Mouse (Mus musculus) heart, embryonic 10.5 days (tissue): Measurements from ENCODE around the gene Mical3. TPM values are rescaled to one million over a fixed set of nuclear protein-coding genes. Genes with fewer than 3 reads are reported as not detected.
A peak's percentile ranks its signal among the peaks of the same experiment; 100 is the strongest.
"Not testable (repeated sequence)": the region's sequence is repeated elsewhere in the genome, so short reads cannot be mapped to it uniquely, and the experiment has no call there.

ENCODE experiments used
- DNase-seq: peaks from one replicate; pipeline ENCODE4 v3.0.0-alpha.2; 2017; ENCODE audit warnings: low spot score
- H3K27ac ChIP-seq: fragments of 300-500 bp; sonication (generic); 2 replicates; pipeline ENCODE4 v1.5.1; 2016; ENCODE audit warnings: mild to moderate bottlenecking
- H3K27me3 ChIP-seq: fragments of 300-500 bp; sonication (generic); 2 replicates; pipeline ENCODE4 v1.6.1; 2016; ENCODE audit warnings: mild to moderate bottlenecking; ENCODE audit not compliant: poor library complexity, insufficient read depth, severe bottlenecking
- H3K36me3 ChIP-seq: fragments of 300-500 bp; sonication (generic); 2 replicates; pipeline ENCODE4 v1.6.1; 2016; ENCODE audit warnings: mild to moderate bottlenecking, moderate library complexity
- H3K4me1 ChIP-seq: fragments of 300-500 bp; sonication (generic); 2 replicates; pipeline ENCODE4 v1.6.1; 2016; ENCODE audit warnings: mild to moderate bottlenecking
- H3K4me3 ChIP-seq: fragments of 300-500 bp; sonication (generic); 2 replicates; pipeline ENCODE4 v1.5.1; 2016; ENCODE audit warnings: mild to moderate bottlenecking, moderate library complexity
- H3K9me3 ChIP-seq: fragments of 300-500 bp; sonication (generic); 2 replicates; pipeline ENCODE4 v1.6.1; 2016; ENCODE audit warnings: mild to moderate bottlenecking, moderate library complexity
- WGBS: fragments of 180-500 bp; shearing (Covaris S2); methylation state at CpG from one replicate; pipeline ENCODE4 v1.1.7; 2016; 5-methylcytosine and 5-hydroxymethylcytosine counted together
- polyA plus RNA-seq: library from polyadenylated mRNA; unstranded; fragments of >200 nt; fragmentation: Nextera tagmentation; extraction: Ambion mirVana; gene quantifications from 2 replicates; pipeline ENCODE4 v1.2.1, GENCODE M21; 2016

Gene Mical3
- polyA plus RNA-seq, 1 experiment from 2014 or later = 25.8 TPM

GRCm38 (mm10) chr6:120913783-120914182, 217.0 kb downstream of the Mical3 start:
- H3K4me1 ChIP-seq = peaks cover 36% of the 10 kb centered on the region
- no peaks in the 10 kb centered on the region for H3K36me3 ChIP-seq
- DNase-seq = no peak
- no peak overlapping the region for H3K27ac ChIP-seq
- H3K9me3 ChIP-seq = no peaks in the 10 kb centered on the region
- H3K27me3 ChIP-seq = peaks cover 15% of the 10 kb centered on the region
- no peak overlapping the region for H3K4me3 ChIP-seq
- WGBS = 86% methylated on average over 8 of the region's 8 CpGs

- no peak overlapping the region for H3K27ac ChIP-seq
- H3K4me3 ChIP-seq = no peak overlapping the region
- DNase-seq = no peak
- H3K4me1 ChIP-seq = peaks cover 36% of the 10 kb centered on the region
- WGBS = 53% methylated on average over 2 of the region's 2 CpGs
- no peaks in the 10 kb centered on the region for H3K36me3 ChIP-seq
- no peaks in the 10 kb centered on the region for H3K9me3 ChIP-seq
- H3K27me3 ChIP-seq = peaks cover 15% of the 10 kb centered on the region
Observed at GRCm38 (mm10) chr6:120912931-120913330, 217.9 kb downstream of the Mical3 start.

GRCm38 (mm10) chr6:120911213-120912007, 219.4 kb downstream of the Mical3 start:
- Histone ChIP-seq H3K4me3 (no peak overlapping the region), H3K27ac (no peak overlapping the region), H3K4me1 (peaks cover 33% of the 10 kb centered on the region), H3K36me3 (no peaks in the 10 kb centered on the region), H3K27me3 (peaks cover 15% of the 10 kb centered on the region), H3K9me3 (no peaks in the 10 kb centered on the region)
- DNase-seq = no peak
- 74% methylated on average over 13 of the region's 13 CpGs for WGBS

- H3K9me3 ChIP-seq = no peaks in the 10 kb centered on the region
- no peak overlapping the region for H3K4me3 ChIP-seq
- DNase-seq = no peak
- H3K27me3 ChIP-seq = no peaks in the 10 kb centered on the region
- no peaks in the 10 kb centered on the region for H3K36me3 ChIP-seq
- H3K27ac ChIP-seq = no peak overlapping the region
- 76% methylated on average over 3 of the region's 3 CpGs for WGBS
- 0 out of 2 replicates have a peak, but pooled peaks cover 14% of the 10 kb centered on the region for H3K4me1 ChIP-seq
Observed at GRCm38 (mm10) chr6:120909501-120909900, 221.3 kb downstream of the Mical3 start.

GRCm38 (mm10) chr6:120907876-120908597, 222.8 kb downstream of the Mical3 start:
- not testable (repeated sequence) for H3K27me3 ChIP-seq, H3K4me3 ChIP-seq, H3K9me3 ChIP-seq, H3K27ac ChIP-seq, DNase-seq, H3K36me3 ChIP-seq
- H3K4me1 ChIP-seq = 0 out of 2 replicates have a peak, but pooled peaks cover 15% of the 10 kb centered on the region
- WGBS = 87% methylated on average over 10 of the region's 10 CpGs

GRCm38 (mm10) chr6:120906521-120906920, 224.3 kb downstream of the Mical3 start:
- H3K9me3 ChIP-seq = no peaks in the 10 kb centered on the region
- no peaks in the 10 kb centered on the region for H3K36me3 ChIP-seq
- no peaks in the 10 kb centered on the region for H3K27me3 ChIP-seq
- no peak overlapping the region for H3K4me3 ChIP-seq
- H3K4me1 ChIP-seq = 0 out of 2 replicates have a peak, but pooled peaks cover 9% of the 10 kb centered on the region
- no peak for DNase-seq
- H3K27ac ChIP-seq = no peak overlapping the region
- 92% methylated on average over 6 of the region's 6 CpGs for WGBS

GRCm38 (mm10) chr6:120905111-120905510, 225.7 kb downstream of the Mical3 start:
- Histone ChIP-seq H3K9me3 (no peaks in the 10 kb centered on the region), H3K36me3 (no peaks in the 10 kb centered on the region), H3K4me3 (no peak overlapping the region), H3K27ac (no peak overlapping the region), H3K27me3 (no peaks in the 10 kb centered on the region), H3K4me1 (0 out of 2 replicates have a peak, but pooled peaks cover 6% of the 10 kb centered on the region)
- WGBS = 90% methylated on average over 5 of the region's 5 CpGs
- DNase-seq = no peak

GRCm38 (mm10) chr6:120903961-120904360, 226.8 kb downstream of the Mical3 start:
- Histone ChIP-seq H3K27ac (no peak overlapping the region), H3K27me3 (no peaks in the 10 kb centered on the region), H3K4me1 (0 out of 2 replicates have a peak, but pooled peaks cover 6% of the 10 kb centered on the region), H3K4me3 (no peak overlapping the region), H3K9me3 (no peaks in the 10 kb centered on the region), H3K36me3 (no peaks in the 10 kb centered on the region)
- DNase-seq = no peak
- WGBS = 88% methylated on average over 11 of the region's 11 CpGs

- Histone ChIP-seq H3K27ac (no peak overlapping the region), H3K36me3 (no peaks in the 10 kb centered on the region), H3K9me3 (no peaks in the 10 kb centered on the region), H3K4me1 (0 out of 2 replicates have a peak, but pooled peaks cover 6% of the 10 kb centered on the region), H3K4me3 (no peak overlapping the region), H3K27me3 (no peaks in the 10 kb centered on the region)
- DNase-seq = peak; percentile 83
- WGBS = 46% methylated on average over 5 of the region's 5 CpGs
Observed at GRCm38 (mm10) chr6:120903450-120903912, 227.3 kb downstream of the Mical3 start.

GRCm38 (mm10) chr6:120901776-120902645, 228.8 kb downstream of the Mical3 start:
- no peak overlapping the region for H3K27ac ChIP-seq
- no peaks in the 10 kb centered on the region for H3K27me3 ChIP-seq
- H3K36me3 ChIP-seq = no peaks in the 10 kb centered on the region
- no peak overlapping the region for H3K4me3 ChIP-seq
- DNase-seq = no peak
- no peaks in the 10 kb centered on the region for H3K9me3 ChIP-seq
- 0 out of 2 replicates have a peak, but pooled peaks cover 6% of the 10 kb centered on the region for H3K4me1 ChIP-seq
- WGBS = 90% methylated on average over 14 of the region's 14 CpGs

GRCm38 (mm10) chr6:120898188-120898833, 232.5 kb downstream of the Mical3 start:
- 65% methylated on average over 6 of the region's 6 CpGs for WGBS
- H3K27me3 ChIP-seq = no peaks in the 10 kb centered on the region
- peaks cover 19% of the 10 kb centered on the region for H3K4me1 ChIP-seq
- H3K9me3 ChIP-seq = no peaks in the 10 kb centered on the region
- peaks cover 24% of the 10 kb centered on the region; the same call in 1 of the 2 replicates for H3K36me3 ChIP-seq
- DNase-seq = no peak
- H3K4me3 ChIP-seq = no peak overlapping the region
- H3K27ac ChIP-seq = no peak overlapping the region

- H3K27me3 ChIP-seq = no peaks in the 10 kb centered on the region
- no peaks in the 10 kb centered on the region for H3K9me3 ChIP-seq
- no peak overlapping the region for H3K27ac ChIP-seq
- DNase-seq = no peak
- peaks cover 40% of the 10 kb centered on the region for H3K36me3 ChIP-seq
- H3K4me3 ChIP-seq = no peak overlapping the region
- WGBS = 91% methylated on average over 9 of the region's 9 CpGs
- H3K4me1 ChIP-seq = peaks cover 36% of the 10 kb centered on the region
Observed at GRCm38 (mm10) chr6:120894524-120894923, 236.3 kb downstream of the Mical3 start.
